Mouse (Mus musculus) heart, adult 2 months (tissue): Measurements from ENCODE around the gene Slc25a10. TPM values are rescaled to one million over a fixed set of nuclear protein-coding genes. Genes with fewer than 3 reads are reported as not detected.

ENCODE experiments used
- DNase-seq, 2 experiments: peaks; one replicate each; pipeline ENCODE4 v3.0.0; 2021
- H3K27ac ChIP-seq: fragments of 200-600 bp; 2 replicates; pipeline ENCODE4 v1.8.1; 2022
- H3K27me3 ChIP-seq: fragments of 200-500 bp; 2 replicates; pipeline ENCODE4 v1.6.1; 2012; ENCODE audit warnings: mild to moderate bottlenecking, low read length, inconsistent platforms, mixed read lengths; ENCODE audit not compliant: control insufficient read depth, insufficient read depth
- H3K36me3 ChIP-seq: fragments of 200-500 bp; 2 replicates; pipeline ENCODE4 v1.6.1; 2012; ENCODE audit warnings: low read length, inconsistent platforms; ENCODE audit not compliant: control insufficient read depth, insufficient read depth
- H3K4me1 ChIP-seq: fragments of 200-500 bp; 2 replicates; pipeline ENCODE4 v1.6.1; 2011; ENCODE audit warnings: low read length; ENCODE audit not compliant: control insufficient read depth, insufficient read depth
- H3K4me3 ChIP-seq: fragments of 200-600 bp; 2 replicates; pipeline ENCODE4 v1.8.1; 2022
- H3K79me2 ChIP-seq: fragments of 200-500 bp; replicated peaks from 2 replicates; pipeline ENCODE4 v1.6.1; 2012; ENCODE audit warnings: mild to moderate bottlenecking, inconsistent platforms, low read length, moderate library complexity, mixed read lengths; ENCODE audit not compliant: control insufficient read depth, insufficient read depth
- H3K9ac ChIP-seq: fragments of 200-500 bp; 2 replicates; pipeline ENCODE4 v1.6.1; 2012; ENCODE audit warnings: low read depth, mild to moderate bottlenecking, control low read depth, inconsistent platforms, low read length, mixed read lengths
- CTCF ChIP-seq: fragments of 200-600 bp; IDR thresholded peaks from 2 replicates; pipeline ENCODE4 v1.8.1; 2022; ENCODE audit warnings: antibody characterized with exemption, mild to moderate bottlenecking, moderate library complexity
- EP300 ChIP-seq: fragments of 200-500 bp; IDR thresholded peaks from 2 replicates; pipeline ENCODE4 v1.6.1; 2011; ENCODE audit warnings: low read depth, low read length, control low read depth; ENCODE audit not compliant: insufficient read depth
- POLR2A ChIP-seq: fragments of 200-500 bp; IDR thresholded peaks from 2 replicates; pipeline ENCODE4 v1.6.1; 2011; ENCODE audit warnings: mild to moderate bottlenecking, low read depth, low read length, control low read depth; ENCODE audit not compliant: insufficient read depth
- WGBS: fragments of 180-500 bp; shearing (Covaris S2); methylation state at CpG from one replicate; pipeline ENCODE4 v1.1.7; 2018; 5-methylcytosine and 5-hydroxymethylcytosine counted together
- intact Hi-C: fragments of 180-260 bp; cut with DNase I; formaldehyde crosslinking; loops from one replicate; pipeline ENCODE4 v1.15.1; 2025
- polyA plus RNA-seq: library from polyadenylated mRNA; depleted of rRNA; stranded (reverse); fragments of >200 nt; gene quantifications from 2 replicates; pipeline ENCODE4 v1.2.3, GENCODE M21; 2012
- total RNA-seq, 2 experiments: library from RNA; stranded (reverse); gene quantifications; 2 replicates each; pipeline ENCODE4 v1.2.3; 2021

Gene Slc25a10
- total and polyA plus RNA-seq, 3 experiments = 14.1 to 40.9 (median 14.6) TPM

- no peak for TF ChIP-seq POLR2A
- no peak for TF ChIP-seq EP300
- no peak for TF ChIP-seq CTCF
- DNase-seq = no peak
- Histone ChIP-seq H3K27ac (no peak overlapping the region), H3K79me2 (no peaks in the 10 kb centered on the region), H3K9ac (no peak overlapping the region), H3K36me3 (no peaks in the 10 kb centered on the region), H3K4me3 (no peak overlapping the region), H3K4me1 (peaks cover 4% of the 10 kb centered on the region), H3K27me3 (peaks cover 4% of the 10 kb centered on the region)
- intact Hi-C loops = no loop called here
- WGBS = 81% methylated on average over 2 of the region's 2 CpGs
These were observed 34.3 kb downstream of the Slc25a10 start for GRCm38 (mm10) chr11:120525959-120526358.

- Histone ChIP-seq H3K79me2 (no peaks in the 10 kb centered on the region), H3K4me3 (no peak overlapping the region), H3K9ac (no peak overlapping the region), H3K4me1 (peaks cover 4% of the 10 kb centered on the region; the same call in 1 of the 2 replicates), H3K36me3 (no peaks in the 10 kb centered on the region), H3K27ac (no peak overlapping the region), H3K27me3 (peaks cover 6% of the 10 kb centered on the region)
- WGBS = 75% methylated on average over 9 of the region's 9 CpGs
- TF ChIP-seq CTCF = no peak
- TF ChIP-seq EP300 = no peak
- TF ChIP-seq POLR2A = no peak
- intact Hi-C loops = no loop called here
- DNase-seq = no peak
These were observed 36.2 kb downstream of the Slc25a10 start for GRCm38 (mm10) chr11:120527690-120528354.

GRCm38 (mm10) chr11:120528903-120529302 lies 37.3 kb downstream of the Slc25a10 start:
- TF ChIP-seq POLR2A (no peak), CTCF (no peak), EP300 (no peak)
- 77% methylated on average over 4 of the region's 4 CpGs for WGBS
- no peak for DNase-seq
- H3K27me3 ChIP-seq = peaks cover 6% of the 10 kb centered on the region
- no peak overlapping the region for H3K4me3 ChIP-seq
- peaks cover 4% of the 10 kb centered on the region; the same call in 1 of the 2 replicates for H3K4me1 ChIP-seq
- H3K27ac ChIP-seq = no peak overlapping the region
- intact Hi-C loops = no loop called here
- H3K79me2 ChIP-seq = no peaks in the 10 kb centered on the region
- H3K9ac ChIP-seq = no peak overlapping the region
- no peaks in the 10 kb centered on the region for H3K36me3 ChIP-seq

- H3K9ac ChIP-seq = peak within 1 kb of the TSS; percentile 65
- WGBS = 13% methylated on average over 62 of the region's 62 CpGs
- DNase-seq = no peak
- H3K27me3 ChIP-seq = peaks cover 6% of the 10 kb centered on the region
- H3K36me3 ChIP-seq = no peaks in the 10 kb centered on the region
- peaks cover 4% of the 10 kb centered on the region; the same call in 1 of the 2 replicates for H3K4me1 ChIP-seq
- H3K27ac ChIP-seq = no peak within 1 kb of the TSS
- peak within 1 kb of the TSS; percentile 47 for H3K4me3 ChIP-seq
- TF ChIP-seq EP300 (no peak), CTCF (no peak), POLR2A (no peak)
- intact Hi-C loops = no loop called here
- no peaks in the 10 kb centered on the region for H3K79me2 ChIP-seq
These were observed 38.7 kb downstream of the Slc25a10 start, which contains the start of gene Gcgr for GRCm38 (mm10) chr11:120530085-120530964. Gene Gcgr, plus strand, starts transcription at chr11:120530699.

- peaks cover 4% of the 10 kb centered on the region; the same call in 1 of the 2 replicates for H3K4me1 ChIP-seq
- TF ChIP-seq EP300 (no peak), CTCF (no peak), POLR2A (no peak)
- no peak for DNase-seq
- H3K27me3 ChIP-seq = peaks cover 6% of the 10 kb centered on the region
- no peak overlapping the region for H3K27ac ChIP-seq
- H3K36me3 ChIP-seq = no peaks in the 10 kb centered on the region
- H3K79me2 ChIP-seq = no peaks in the 10 kb centered on the region
- H3K4me3 ChIP-seq = no peak overlapping the region
- intact Hi-C loops = no loop called here
- no peak overlapping the region for H3K9ac ChIP-seq
- WGBS = 35% methylated on average over 9 of the region's 9 CpGs
These were observed 40.0 kb downstream of the Slc25a10 start for GRCm38 (mm10) chr11:120531646-120532045.
